Mouse (Mus musculus) lung, postnatal 0 days (tissue): ENCODE results near the gene B430305J03Rik.

Source experiments
- CTCF ChIP-seq: IDR thresholded peaks from 2 replicates; pipeline ENCODE4 v1.5.1; 2016; ENCODE audit warnings: antibody characterized with exemption, mild to moderate bottlenecking
- EP300 ChIP-seq: IDR thresholded peaks from 2 replicates; pipeline ENCODE4 v1.6.1; 2016; ENCODE audit warnings: antibody characterized with exemption, mild to moderate bottlenecking, control low read depth

DNA sequence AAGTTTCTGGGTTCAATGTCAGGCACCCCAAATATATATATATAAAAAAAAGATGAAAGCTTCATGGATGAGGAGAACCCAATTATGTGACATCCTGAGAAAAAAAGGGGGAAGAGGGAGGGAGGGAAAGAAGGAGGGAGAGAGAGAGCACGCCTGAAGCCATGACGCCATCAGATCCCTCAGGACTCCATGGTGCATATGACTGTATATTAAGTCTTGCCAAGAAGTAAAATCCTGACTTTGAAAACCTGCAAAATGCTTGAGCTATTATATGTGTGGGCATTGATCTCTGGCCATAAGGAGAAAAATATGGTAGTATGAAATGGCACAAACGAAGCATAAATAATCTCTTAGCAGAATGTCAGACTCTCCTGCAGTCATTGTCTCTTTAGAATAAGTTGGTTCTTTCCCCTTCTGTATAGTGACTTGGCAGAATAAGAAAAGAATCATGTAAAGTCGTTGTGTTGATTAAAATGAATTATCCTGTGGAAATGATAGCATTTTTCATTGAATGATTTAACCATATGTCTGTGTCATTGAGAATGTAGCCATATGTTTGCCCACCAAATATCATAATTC, 17.6 kb downstream of the B430305J03Rik start:
- TF ChIP-seq CTCF (no peak), EP300 (no peak)
